Mouse (Mus musculus): ENCODE results near the gene Rph3a. TPM values are rescaled to one million over a fixed set of nuclear protein-coding genes. Genes with fewer than 3 reads are reported as not detected.

The Rph3a gene
- polyA plus RNA-seq, 1 experiment, result not detected

- no peak overlapping the region for H3K4me3 ChIP-seq (replicated peaks)
- no peaks in the 10 kb centered on the region for H3K9me3 ChIP-seq (ENCODE audit: control insufficient read depth, low read length)
- no peaks in the 10 kb centered on the region for H3K4me1 ChIP-seq (ENCODE audit: control insufficient read depth)
- no peaks in the 10 kb centered on the region for H3K27me3 ChIP-seq (ENCODE audit: control insufficient read depth)
- TF ChIP-seq GATA1 (IDR thresholded peaks at IDR 0.05; ENCODE audit: low read length) (no peak), TAL1 (IDR thresholded peaks at IDR 0.05; ENCODE audit: low read length) (no peak)
- H3K36me3 ChIP-seq (ENCODE audit: control insufficient read depth), result no peaks in the 10 kb centered on the region
These were observed 21.5 kb downstream of the Rph3a start for GRCm38 (mm10) chr5:120988373-120988772.

GRCm38 (mm10) chr5:120983029-120983428 lies 26.9 kb downstream of the Rph3a start:
- TF ChIP-seq GATA1 (IDR thresholded peaks at IDR 0.05; ENCODE audit: low read length) (no peak), TAL1 (IDR thresholded peaks at IDR 0.05; ENCODE audit: low read length) (no peak)
- H3K4me3 ChIP-seq (replicated peaks), result no peak overlapping the region
- no peaks in the 10 kb centered on the region for H3K27me3 ChIP-seq (ENCODE audit: control insufficient read depth)
- no peaks in the 10 kb centered on the region for H3K36me3 ChIP-seq (ENCODE audit: control insufficient read depth)
- H3K9me3 ChIP-seq (ENCODE audit: control insufficient read depth, low read length), result peaks cover 12% of the 10 kb centered on the region
- no peaks in the 10 kb centered on the region for H3K4me1 ChIP-seq (ENCODE audit: control insufficient read depth)

GRCm38 (mm10) chr5:120981211-120981610 lies 28.7 kb downstream of the Rph3a start:
- Histone ChIP-seq H3K9me3 (ENCODE audit: control insufficient read depth, low read length) (peaks cover 12% of the 10 kb centered on the region), H3K27me3 (ENCODE audit: control insufficient read depth) (no peaks in the 10 kb centered on the region), H3K4me1 (ENCODE audit: control insufficient read depth) (no peaks in the 10 kb centered on the region), H3K4me3 (replicated peaks) (no peak overlapping the region), H3K36me3 (ENCODE audit: control insufficient read depth) (no peaks in the 10 kb centered on the region)
- TF ChIP-seq TAL1 (IDR thresholded peaks at IDR 0.05; ENCODE audit: low read length) (no peak), GATA1 (IDR thresholded peaks at IDR 0.05; ENCODE audit: low read length) (no peak)

- peaks cover 12% of the 10 kb centered on the region for H3K9me3 ChIP-seq (ENCODE audit: control insufficient read depth, low read length)
These were observed 29.8 kb downstream of the Rph3a start for GRCm38 (mm10) chr5:120980116-120980515.

GRCm38 (mm10) chr5:120976138-120976537 lies 33.8 kb downstream of the Rph3a start:
- no peaks in the 10 kb centered on the region for H3K4me1 ChIP-seq (ENCODE audit: control insufficient read depth)
- no peaks in the 10 kb centered on the region for H3K27me3 ChIP-seq (ENCODE audit: control insufficient read depth)
- no peak overlapping the region for H3K4me3 ChIP-seq (replicated peaks)
- TF ChIP-seq TAL1 (IDR thresholded peaks at IDR 0.05; ENCODE audit: low read length) (no peak), GATA1 (IDR thresholded peaks at IDR 0.05; ENCODE audit: low read length) (no peak)
- H3K36me3 ChIP-seq (ENCODE audit: control insufficient read depth), result no peaks in the 10 kb centered on the region
- H3K9me3 ChIP-seq (ENCODE audit: control insufficient read depth, low read length), result peaks cover 8% of the 10 kb centered on the region

More at GRCm38 (mm10) chr5:120980116-120980515, 29.8 kb downstream of the Rph3a start:
- no peaks in the 10 kb centered on the region for H3K36me3 ChIP-seq (ENCODE audit: control insufficient read depth)
- no peak overlapping the region for H3K4me3 ChIP-seq (replicated peaks)
- no peak for TF ChIP-seq TAL1 (IDR thresholded peaks at IDR 0.05; ENCODE audit: low read length)
- no peak for TF ChIP-seq GATA1 (IDR thresholded peaks at IDR 0.05; ENCODE audit: low read length)
- no peaks in the 10 kb centered on the region for H3K27me3 ChIP-seq (ENCODE audit: control insufficient read depth)
- H3K4me1 ChIP-seq (ENCODE audit: control insufficient read depth), result no peaks in the 10 kb centered on the region

GRCm38 (mm10) chr5:120974522-120974921 lies 35.4 kb downstream of the Rph3a start:
- Histone ChIP-seq H3K27me3 (ENCODE audit: control insufficient read depth) (no peaks in the 10 kb centered on the region), H3K36me3 (ENCODE audit: control insufficient read depth) (no peaks in the 10 kb centered on the region), H3K4me3 (replicated peaks) (no peak overlapping the region), H3K4me1 (ENCODE audit: control insufficient read depth) (no peaks in the 10 kb centered on the region), H3K9me3 (ENCODE audit: control insufficient read depth, low read length) (no peaks in the 10 kb centered on the region; the same call in 1 of the 2 replicates)
- TF ChIP-seq TAL1 (IDR thresholded peaks at IDR 0.05; ENCODE audit: low read length), result no peak
- TF ChIP-seq GATA1 (IDR thresholded peaks at IDR 0.05; ENCODE audit: low read length), result no peak

- Histone ChIP-seq H3K36me3 (ENCODE audit: control insufficient read depth) (no peaks in the 10 kb centered on the region), H3K4me1 (ENCODE audit: control insufficient read depth) (no peaks in the 10 kb centered on the region), H3K4me3 (replicated peaks) (no peak overlapping the region), H3K9me3 (ENCODE audit: control insufficient read depth, low read length) (no peaks in the 10 kb centered on the region), H3K27me3 (ENCODE audit: control insufficient read depth) (no peaks in the 10 kb centered on the region)
- TF ChIP-seq GATA1 (IDR thresholded peaks at IDR 0.05; ENCODE audit: low read length), result no peak
- no peak for TF ChIP-seq TAL1 (IDR thresholded peaks at IDR 0.05; ENCODE audit: low read length)
These were observed 37.6 kb downstream of the Rph3a start for GRCm38 (mm10) chr5:120972278-120972677.

- H3K4me1 ChIP-seq (ENCODE audit: control insufficient read depth), result no peaks in the 10 kb centered on the region
- H3K36me3 ChIP-seq (ENCODE audit: control insufficient read depth), result no peaks in the 10 kb centered on the region
- no peaks in the 10 kb centered on the region for H3K27me3 ChIP-seq (ENCODE audit: control insufficient read depth)
- TF ChIP-seq GATA1 (IDR thresholded peaks at IDR 0.05; ENCODE audit: low read length), result no peak
- no peak for TF ChIP-seq TAL1 (IDR thresholded peaks at IDR 0.05; ENCODE audit: low read length)
- H3K4me3 ChIP-seq (replicated peaks), result no peak overlapping the region
- no peaks in the 10 kb centered on the region for H3K9me3 ChIP-seq (ENCODE audit: control insufficient read depth, low read length)
These were observed 38.6 kb downstream of the Rph3a start for GRCm38 (mm10) chr5:120971326-120971725.

- Histone ChIP-seq H3K36me3 (ENCODE audit: control insufficient read depth) (no peaks in the 10 kb centered on the region), H3K9me3 (ENCODE audit: control insufficient read depth, low read length) (no peaks in the 10 kb centered on the region; the same call in 1 of the 2 replicates), H3K27me3 (ENCODE audit: control insufficient read depth) (no peaks in the 10 kb centered on the region), H3K4me1 (ENCODE audit: control insufficient read depth) (no peaks in the 10 kb centered on the region), H3K4me3 (replicated peaks) (no peak overlapping the region)
- no peak for TF ChIP-seq TAL1 (IDR thresholded peaks at IDR 0.05; ENCODE audit: low read length)
- no peak for TF ChIP-seq GATA1 (IDR thresholded peaks at IDR 0.05; ENCODE audit: low read length)
These were observed 40.2 kb downstream of the Rph3a start for GRCm38 (mm10) chr5:120969703-120970102.

GRCm38 (mm10) chr5:120968799-120969198 lies 41.1 kb downstream of the Rph3a start:
- no peak overlapping the region for H3K4me3 ChIP-seq (replicated peaks)
- no peaks in the 10 kb centered on the region for H3K36me3 ChIP-seq (ENCODE audit: control insufficient read depth)
- H3K27me3 ChIP-seq (ENCODE audit: control insufficient read depth), result no peaks in the 10 kb centered on the region
- no peaks in the 10 kb centered on the region; the same call in 1 of the 2 replicates for H3K9me3 ChIP-seq (ENCODE audit: control insufficient read depth, low read length)
- no peaks in the 10 kb centered on the region for H3K4me1 ChIP-seq (ENCODE audit: control insufficient read depth)
- TF ChIP-seq GATA1 (IDR thresholded peaks at IDR 0.05; ENCODE audit: low read length) (no peak), TAL1 (IDR thresholded peaks at IDR 0.05; ENCODE audit: low read length) (no peak)

All from erythroblast, embryonic 14.5 days (primary cell).